Mouse (Mus musculus) MEL (cell line): ENCODE results near the gene Gm44965. TPM values are rescaled to one million over a fixed set of nuclear protein-coding genes. Genes with fewer than 3 reads are reported as not detected.

ENCODE experiments used
- DNase-seq: peaks from one replicate; pipeline ENCODE4 v3.0.0; 2011; ENCODE audit warnings: low read depth, low spot score
- H3K27ac ChIP-seq: 2 replicates; pipeline ENCODE4 v1.5.1; 2012; ENCODE audit warnings: low read depth, mild to moderate bottlenecking, control low read depth, low read length, moderate library complexity; ENCODE audit not compliant: control insufficient read depth
- H3K27me3 ChIP-seq, 2 experiments: fragments of 150-350 bp in 1 of 2; sonication (generic) in 1 of 2; 2 replicates each; pipeline ENCODE4 v1.6.1; 2012; ENCODE audit warnings: low read length in 2 of 2, mild to moderate bottlenecking in 2 of 2, improper control_type of control experiment in 1 of 2, moderate library complexity in 1 of 2; ENCODE audit not compliant: insufficient read depth in 2 of 2, control insufficient read depth in 1 of 2
- H3K36me3 ChIP-seq, 2 experiments: 2 replicates each; pipeline ENCODE4 v1.6.1; 2012 to 2014; ENCODE audit warnings: low read length in 2 of 2, improper control_type of control experiment in 1 of 2, inconsistent platforms in 1 of 2, mild to moderate bottlenecking in 1 of 2; ENCODE audit not compliant: insufficient read depth in 2 of 2, control insufficient read depth in 1 of 2
- H3K4me1 ChIP-seq, 2 experiments: fragments of 150-350 bp in 1 of 2; sonication (generic) in 1 of 2; 2 replicates each; pipeline ENCODE4 v1.6.1; 2012; ENCODE audit warnings: low read length in 2 of 2, improper control_type of control experiment in 1 of 2, mild to moderate bottlenecking in 1 of 2; ENCODE audit not compliant: insufficient read depth in 2 of 2, control insufficient read depth in 1 of 2
- H3K4me3 ChIP-seq, 2 experiments: fragments of 150-350 bp in 1 of 2; sonication (generic) in 1 of 2; 2 replicates each; pipeline ENCODE4 v1.5.1; 2012; ENCODE audit warnings: low read depth in 2 of 2, low read length in 2 of 2, mild to moderate bottlenecking in 2 of 2, moderate library complexity in 2 of 2, control low read depth in 1 of 2, improper control_type of control experiment in 1 of 2; ENCODE audit not compliant: control insufficient read depth in 1 of 2, insufficient read depth in 1 of 2
- H3K79me2 ChIP-seq: 2 replicates; pipeline ENCODE4 v1.6.1; 2012; ENCODE audit warnings: mild to moderate bottlenecking, low read length, moderate library complexity; ENCODE audit not compliant: control insufficient read depth, poor library complexity, insufficient read depth
- H3K9ac ChIP-seq: 2 replicates; pipeline ENCODE4 v1.6.1; 2012; ENCODE audit warnings: low read depth, mild to moderate bottlenecking, control low read depth, low read length, moderate library complexity; ENCODE audit not compliant: control insufficient read depth, poor library complexity, severe bottlenecking
- H3K9me3 ChIP-seq: fragments of 150-350 bp; sonication (generic); replicated peaks from 2 replicates; pipeline ENCODE4 v1.6.1; 2012; ENCODE audit warnings: mild to moderate bottlenecking, low read length, improper control_type of control experiment, moderate library complexity; ENCODE audit not compliant: insufficient read depth
- BHLHE40 ChIP-seq: IDR thresholded peaks from 2 replicates; pipeline ENCODE4 v1.6.1; 2012; ENCODE audit warnings: low read depth, mild to moderate bottlenecking, inconsistent platforms, low read length, improper control_type of control experiment, borderline replicate concordance
- CTCF ChIP-seq, 3 experiments: IDR thresholded peaks in 2 of 3; conservative IDR thresholded peaks in 1 of 3; 2 replicates each; pipeline ENCODE4 v1.5.1; 2011 to 2012; ENCODE audit warnings: low read length in 3 of 3, low read depth in 2 of 3, mild to moderate bottlenecking in 2 of 3, improper control_type of control experiment in 1 of 3, inconsistent platforms in 1 of 3, mixed read lengths in 1 of 3, moderate library complexity in 1 of 3; ENCODE audit not compliant: control insufficient read depth in 1 of 3, insufficient read depth in 1 of 3, poor library complexity in 1 of 3, severe bottlenecking in 1 of 3
- ELF1 ChIP-seq: IDR thresholded peaks from 2 replicates; pipeline ENCODE4 v1.6.1; 2014; ENCODE audit warnings: low read depth, mild to moderate bottlenecking, inconsistent platforms, low read length, improper control_type of control experiment, moderate library complexity
- GATA1 ChIP-seq: IDR thresholded peaks from 2 replicates; pipeline ENCODE4 v1.6.1; 2011; ENCODE audit warnings: low read depth, low read length, improper control_type of control experiment
- MAFK ChIP-seq: IDR thresholded peaks from 2 replicates; pipeline ENCODE4 v1.6.1; 2011; ENCODE audit warnings: low read depth, mild to moderate bottlenecking, low read length, improper control_type of control experiment, borderline replicate concordance
- MEF2A ChIP-seq: IDR thresholded peaks from 2 replicates; pipeline ENCODE4 v1.6.1; 2014; ENCODE audit warnings: low read depth, mild to moderate bottlenecking, inconsistent platforms, low read length, improper control_type of control experiment; ENCODE audit not compliant: poor library complexity, insufficient replicate concordance, severe bottlenecking; ENCODE audit errors: extremely low read depth
- MYB ChIP-seq: IDR thresholded peaks from 2 replicates; pipeline ENCODE4 v1.6.1; 2011; ENCODE audit warnings: mild to moderate bottlenecking, low read depth, low read length, improper control_type of control experiment
- NRF1 ChIP-seq: IDR thresholded peaks from 2 replicates; pipeline ENCODE4 v1.6.1; 2014; ENCODE audit warnings: low read depth, mild to moderate bottlenecking, inconsistent platforms, low read length, improper control_type of control experiment, moderate library complexity; ENCODE audit not compliant: poor library complexity, insufficient read depth, severe bottlenecking
- POLR2AphosphoS2 ChIP-seq: IDR thresholded peaks from 2 replicates; pipeline ENCODE4 v1.6.1; 2011; ENCODE audit warnings: low read length, improper control_type of control experiment
- RAD21 ChIP-seq: IDR thresholded peaks from 2 replicates; pipeline ENCODE4 v1.6.1; 2011; ENCODE audit warnings: mild to moderate bottlenecking, low read depth, low read length, improper control_type of control experiment
- RCOR1 ChIP-seq: IDR thresholded peaks from 2 replicates; pipeline ENCODE4 v1.6.1; 2012; ENCODE audit warnings: low read depth, mild to moderate bottlenecking, inconsistent platforms, low read length, improper control_type of control experiment
- SMC3 ChIP-seq: IDR thresholded peaks from 2 replicates; pipeline ENCODE4 v1.6.1; 2011; ENCODE audit warnings: low read depth, low read length, improper control_type of control experiment
- UBTF ChIP-seq: IDR thresholded peaks from 2 replicates; pipeline ENCODE4 v1.6.1; 2012; ENCODE audit warnings: low read depth, mild to moderate bottlenecking, inconsistent platforms, low read length, improper control_type of control experiment, moderate library complexity, borderline replicate concordance; ENCODE audit not compliant: insufficient read depth
- USF2 ChIP-seq, 2 experiments: IDR thresholded peaks; 2 replicates each; pipeline ENCODE4 v1.6.1; 2011 to 2012; ENCODE audit warnings: improper control_type of control experiment in 2 of 2, low read length in 2 of 2, borderline replicate concordance in 1 of 2, inconsistent platforms in 1 of 2, low read depth in 1 of 2, mild to moderate bottlenecking in 1 of 2; ENCODE audit not compliant: insufficient read depth in 1 of 2
- polyA plus RNA-seq, 2 experiments: library from polyadenylated mRNA; stranded (reverse) in 1 of 2; unstranded in 1 of 2; fragments of >175 nt in 1 of 2; fragments of >200 nt in 1 of 2; gene quantifications; 2 replicates each; pipeline versions ENCODE4 v1.2.1 to v1.2.4; 2012; ENCODE audit warnings: low replicate concordance in 2 of 2, low read depth in 1 of 2; ENCODE audit not compliant: insufficient read length in 2 of 2, insufficient read depth in 1 of 2, missing spikeins in 1 of 2
- total RNA-seq: library from RNA; depleted of rRNA; stranded (reverse); fragments of 300-350 nt; gene quantifications from 2 replicates; pipeline ENCODE4 v1.2.3, GENCODE M21; 2012

Gm44965 gene
- total and polyA plus RNA-seq, 3 experiments = not detected

GRCm38 (mm10) chr6:48579215-48579648, 14.5 kb upstream of the Gm44965 start:
- Histone ChIP-seq H3K27ac (no peak overlapping the region), H3K79me2 (no peaks in the 10 kb centered on the region), H3K27me3 (no peaks in the 10 kb centered on the region), H3K9me3 (no peaks in the 10 kb centered on the region), H3K9ac (no peak overlapping the region), H3K4me3 (peak overlapping the region in 1 of 2 experiments; percentile 18; a peak in 3 of 4 replicates), H3K36me3 (no peaks in the 10 kb centered on the region), H3K4me1 (no peaks in the 10 kb centered on the region)
- no peak for TF ChIP-seq RAD21
- no peak for TF ChIP-seq UBTF
- no peak for TF ChIP-seq SMC3
- TF ChIP-seq NRF1 = no peak
- no peak for TF ChIP-seq RCOR1
- TF ChIP-seq MYB = no peak
- TF ChIP-seq GATA1 = no peak
- TF ChIP-seq MAFK = no peak
- no peak for TF ChIP-seq ELF1
- no peak for TF ChIP-seq CTCF (IDR thresholded peaks at IDR 0.05 in 2 of 3, conservative IDR thresholded peaks at IDR 0.05 in 1 of 3; ENCODE audit: control insufficient read depth in 1 of 3, insufficient read depth in 1 of 3, low read depth in 2 of 3, low read length in 3 of 3, poor library complexity in 1 of 3, severe bottlenecking in 1 of 3)
- TF ChIP-seq USF2 (IDR thresholded peaks at IDR 0.05; ENCODE audit: borderline replicate concordance in 1 of 2, insufficient read depth in 1 of 2, low read depth in 1 of 2, low read length in 2 of 2) = no peak
- DNase-seq = no peak

- TF ChIP-seq BHLHE40 = no peak
- TF ChIP-seq MEF2A = no peak
- TF ChIP-seq, all 39 proteins: peak for 0
- H3K4me1 ChIP-seq = no peaks in the 10 kb centered on the region
- no peaks in the 10 kb centered on the region for H3K27me3 ChIP-seq
- DNase-seq = no peak
- H3K36me3 ChIP-seq = no peaks in the 10 kb centered on the region
- no peaks in the 10 kb centered on the region for H3K9me3 ChIP-seq
- no peak overlapping the region for H3K9ac ChIP-seq
- H3K79me2 ChIP-seq = no peaks in the 10 kb centered on the region
- no peak overlapping the region for H3K4me3 ChIP-seq
- H3K27ac ChIP-seq = no peak overlapping the region
Observed at GRCm38 (mm10) chr6:48581257-48581656, 12.5 kb upstream of the Gm44965 start.

- no peaks in the 10 kb centered on the region for H3K4me1 ChIP-seq
- no peaks in the 10 kb centered on the region for H3K36me3 ChIP-seq
- H3K27me3 ChIP-seq = no peaks in the 10 kb centered on the region
- no peak overlapping the region for H3K27ac ChIP-seq
- H3K4me3 ChIP-seq = no peak overlapping the region
- H3K9me3 ChIP-seq = no peaks in the 10 kb centered on the region
- DNase-seq = peak; percentile 9
- H3K79me2 ChIP-seq = no peaks in the 10 kb centered on the region
- TF ChIP-seq CTCF (IDR thresholded peaks at IDR 0.05 in 2 of 3, conservative IDR thresholded peaks at IDR 0.05 in 1 of 3; ENCODE audit: control insufficient read depth in 1 of 3, insufficient read depth in 1 of 3, low read depth in 2 of 3, low read length in 3 of 3, poor library complexity in 1 of 3, severe bottlenecking in 1 of 3) (peak; percentile 0 to 52 (median 26); a peak in 3 of 6 replicates), POLR2AphosphoS2 (no peak), UBTF (no peak), SMC3 (peak; percentile 37), RAD21 (peak; percentile 35)
- H3K9ac ChIP-seq = no peak overlapping the region
Observed at GRCm38 (mm10) chr6:48582037-48582436, 11.7 kb upstream of the Gm44965 start.
